Mouse (Mus musculus): ENCODE measurements around the gene Dusp2. TPM values are rescaled to one million over a fixed set of nuclear protein-coding genes. Genes with fewer than 3 reads are reported as not detected.
A peak's percentile ranks its signal among the peaks of the same experiment; 100 is the strongest.

The Dusp2 gene
- total and polyA plus RNA-seq, 3 experiments = 0.11 TPM; not detected in 2

DNA sequence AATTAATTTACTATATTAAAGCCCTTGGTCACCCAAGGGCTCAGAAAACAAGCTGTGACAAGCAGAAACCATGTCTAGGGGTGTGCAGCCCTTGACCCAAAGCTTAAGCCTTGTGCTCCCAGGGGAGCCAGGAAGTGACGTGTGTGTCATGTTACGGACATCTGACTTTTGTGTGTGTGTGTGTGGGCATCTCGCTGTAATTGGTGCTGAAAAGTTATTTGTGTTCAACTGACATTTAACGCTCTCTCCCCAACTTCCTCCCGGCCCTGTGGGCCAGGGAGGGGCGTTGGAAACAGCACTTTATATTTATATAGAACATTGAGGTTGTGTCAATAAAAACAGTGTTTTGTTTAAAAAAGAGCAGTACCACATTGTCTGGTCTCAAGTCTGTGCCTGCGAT is 2.1 kb downstream of the Dusp2 start:
- TF ChIP-seq POLR2AphosphoS5 (IDR thresholded peaks at IDR 0.05; ENCODE audit: insufficient replicate concordance, low read depth, low read length) (no peak), TAL1 (conservative IDR thresholded peaks at IDR 0.05; ENCODE audit: low read depth, low read length) (no peak), GATA1 (IDR thresholded peaks at IDR 0.05; ENCODE audit: borderline replicate concordance, low read length) (no peak), GATA2 (IDR thresholded peaks at IDR 0.05; ENCODE audit: borderline replicate concordance, low read depth, low read length) (no peak), CTCF (IDR thresholded peaks at IDR 0.05; ENCODE audit: low read depth, low read length) (no peak)
- ATAC-seq (ENCODE audit: extremely low read depth, insufficient number of reproducible peaks, low FRiP score, poor library complexity, severe bottlenecking) (no peak), DNase-seq (ENCODE audit: low spot score) (no peak)
- Histone ChIP-seq H3K4me3 (ENCODE audit: low read depth, low read length) (no peak overlapping the region), H3K36me3 (replicated peaks) (no peaks in the 10 kb centered on the region), H3K9me3 (replicated peaks) (peaks cover 6% of the 10 kb centered on the region), H3K4me1 (ENCODE audit: insufficient read depth, low read depth, low read length) (peaks cover 12% of the 10 kb centered on the region), H3K27me3 (ENCODE audit: insufficient read depth, low read length) (peaks cover 47% of the 10 kb centered on the region)

- no peak within 1 kb of the TSS for H3K4me3 ChIP-seq (ENCODE audit: low read depth, low read length)
- DNase-seq (ENCODE audit: low spot score) = no peak
- H3K4me1 ChIP-seq (ENCODE audit: insufficient read depth, low read depth, low read length) = peaks cover 12% of the 10 kb centered on the region
- no peak for TF ChIP-seq POLR2AphosphoS5 (IDR thresholded peaks at IDR 0.05; ENCODE audit: insufficient replicate concordance, low read depth, low read length)
- no peak for TF ChIP-seq GATA1 (IDR thresholded peaks at IDR 0.05; ENCODE audit: borderline replicate concordance, low read length)
- TF ChIP-seq TAL1 (conservative IDR thresholded peaks at IDR 0.05; ENCODE audit: low read depth, low read length) = no peak
- no peak for TF ChIP-seq GATA2 (IDR thresholded peaks at IDR 0.05; ENCODE audit: borderline replicate concordance, low read depth, low read length)
- TF ChIP-seq CTCF (IDR thresholded peaks at IDR 0.05; ENCODE audit: low read depth, low read length) = no peak
- H3K9me3 ChIP-seq (replicated peaks) = peaks cover 6% of the 10 kb centered on the region
- peaks cover 48% of the 10 kb centered on the region for H3K27me3 ChIP-seq (ENCODE audit: insufficient read depth, low read length)
- no peak for ATAC-seq (ENCODE audit: extremely low read depth, insufficient number of reproducible peaks, low FRiP score, poor library complexity, severe bottlenecking)
- no peaks in the 10 kb centered on the region for H3K36me3 ChIP-seq (replicated peaks)
These were observed 2.5 kb downstream of the Dusp2 start, which contains the start of gene Astl for GRCm38 (mm10) chr2:127338416-127338815. TSS of gene Astl (plus strand) at chr2:127338639.

GRCm38 (mm10) chr2:127338833-127339232 is 2.9 kb downstream of the Dusp2 start:
- Histone ChIP-seq H3K4me3 (ENCODE audit: low read depth, low read length) (no peak overlapping the region), H3K9me3 (replicated peaks) (peaks cover 6% of the 10 kb centered on the region), H3K4me1 (ENCODE audit: insufficient read depth, low read depth, low read length) (peaks cover 12% of the 10 kb centered on the region), H3K27me3 (ENCODE audit: insufficient read depth, low read length) (peaks cover 49% of the 10 kb centered on the region), H3K36me3 (replicated peaks) (no peaks in the 10 kb centered on the region)
- DNase-seq (ENCODE audit: low spot score) (no peak), ATAC-seq (ENCODE audit: extremely low read depth, insufficient number of reproducible peaks, low FRiP score, poor library complexity, severe bottlenecking) (no peak)
- TF ChIP-seq GATA1 (IDR thresholded peaks at IDR 0.05; ENCODE audit: borderline replicate concordance, low read length) (no peak), GATA2 (IDR thresholded peaks at IDR 0.05; ENCODE audit: borderline replicate concordance, low read depth, low read length) (no peak), TAL1 (conservative IDR thresholded peaks at IDR 0.05; ENCODE audit: low read depth, low read length) (no peak), POLR2AphosphoS5 (IDR thresholded peaks at IDR 0.05; ENCODE audit: insufficient replicate concordance, low read depth, low read length) (no peak), CTCF (IDR thresholded peaks at IDR 0.05; ENCODE audit: low read depth, low read length) (no peak)

DNA sequence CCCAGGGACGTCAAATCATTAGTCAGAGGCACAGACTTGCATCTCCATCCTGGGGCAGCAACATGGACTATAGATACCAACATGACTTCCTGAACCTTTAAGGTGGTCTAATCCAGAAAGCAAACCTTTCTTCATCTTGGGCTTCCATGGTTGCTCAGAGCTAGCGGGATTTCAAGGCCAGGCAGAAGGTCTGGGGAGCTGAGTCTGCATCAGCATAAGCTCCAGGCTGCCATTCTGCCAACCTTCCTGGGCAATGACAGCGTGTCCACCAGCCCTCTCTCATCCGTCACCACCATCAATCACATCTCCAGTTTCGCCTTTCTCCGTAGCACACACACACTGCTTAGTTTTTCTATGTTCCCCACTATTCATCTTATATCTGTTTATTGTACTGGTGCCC is 3.3 kb downstream of the Dusp2 start:
- ATAC-seq (ENCODE audit: extremely low read depth, insufficient number of reproducible peaks, low FRiP score, poor library complexity, severe bottlenecking) (no peak), DNase-seq (ENCODE audit: low spot score) (no peak)
- Histone ChIP-seq H3K27me3 (ENCODE audit: insufficient read depth, low read length) (peaks cover 46% of the 10 kb centered on the region), H3K4me1 (ENCODE audit: insufficient read depth, low read depth, low read length) (peaks cover 10% of the 10 kb centered on the region), H3K9me3 (replicated peaks) (peaks cover 6% of the 10 kb centered on the region), H3K4me3 (ENCODE audit: low read depth, low read length) (no peak overlapping the region), H3K36me3 (replicated peaks) (no peaks in the 10 kb centered on the region)
- no peak for TF ChIP-seq GATA2 (IDR thresholded peaks at IDR 0.05; ENCODE audit: borderline replicate concordance, low read depth, low read length)
- TF ChIP-seq TAL1 (conservative IDR thresholded peaks at IDR 0.05; ENCODE audit: low read depth, low read length) = no peak
- TF ChIP-seq GATA1 (IDR thresholded peaks at IDR 0.05; ENCODE audit: borderline replicate concordance, low read length) = no peak
- TF ChIP-seq POLR2AphosphoS5 (IDR thresholded peaks at IDR 0.05; ENCODE audit: insufficient replicate concordance, low read depth, low read length) = no peak
- no peak for TF ChIP-seq CTCF (IDR thresholded peaks at IDR 0.05; ENCODE audit: low read depth, low read length)

GRCm38 (mm10) chr2:127341159-127341558 is 5.2 kb downstream of the Dusp2 start:
- H3K4me3 ChIP-seq (ENCODE audit: low read depth, low read length) = no peak overlapping the region
- no peaks in the 10 kb centered on the region; the same call in 1 of the 2 replicates for H3K4me1 ChIP-seq (ENCODE audit: insufficient read depth, low read depth, low read length)
- DNase-seq (ENCODE audit: low spot score) (peak; percentile 42), ATAC-seq (ENCODE audit: extremely low read depth, insufficient number of reproducible peaks, low FRiP score, poor library complexity, severe bottlenecking) (no peak)
- peaks cover 41% of the 10 kb centered on the region for H3K27me3 ChIP-seq (ENCODE audit: insufficient read depth, low read length)
- H3K9me3 ChIP-seq (replicated peaks) = peaks cover 4% of the 10 kb centered on the region
- H3K36me3 ChIP-seq (replicated peaks) = no peaks in the 10 kb centered on the region
- no peak for TF ChIP-seq GATA2 (IDR thresholded peaks at IDR 0.05; ENCODE audit: borderline replicate concordance, low read depth, low read length)
- TF ChIP-seq GATA1 (IDR thresholded peaks at IDR 0.05; ENCODE audit: borderline replicate concordance, low read length) = no peak
- TF ChIP-seq CTCF (IDR thresholded peaks at IDR 0.05; ENCODE audit: low read depth, low read length) = peak; percentile 93

GRCm38 (mm10) chr2:127346334-127346733 is 10.4 kb downstream of the Dusp2 start:
- peaks cover 52% of the 10 kb centered on the region for H3K27me3 ChIP-seq (ENCODE audit: insufficient read depth, low read length)

More at GRCm38 (mm10) chr2:127346334-127346733, 10.4 kb downstream of the Dusp2 start:
- TF ChIP-seq GATA1 (IDR thresholded peaks at IDR 0.05; ENCODE audit: borderline replicate concordance, low read length) = no peak
- no peak for TF ChIP-seq CTCF (IDR thresholded peaks at IDR 0.05; ENCODE audit: low read depth, low read length)
- no peak for TF ChIP-seq TAL1 (conservative IDR thresholded peaks at IDR 0.05; ENCODE audit: low read depth, low read length)
- no peak for TF ChIP-seq GATA2 (IDR thresholded peaks at IDR 0.05; ENCODE audit: borderline replicate concordance, low read depth, low read length)
- no peak for TF ChIP-seq POLR2AphosphoS5 (IDR thresholded peaks at IDR 0.05; ENCODE audit: insufficient replicate concordance, low read depth, low read length)
- no peak overlapping the region for H3K4me3 ChIP-seq (ENCODE audit: low read depth, low read length)
- ATAC-seq (ENCODE audit: extremely low read depth, insufficient number of reproducible peaks, low FRiP score, poor library complexity, severe bottlenecking) (no peak), DNase-seq (ENCODE audit: low spot score) (no peak)
- no peaks in the 10 kb centered on the region for H3K36me3 ChIP-seq (replicated peaks)
- H3K9me3 ChIP-seq (replicated peaks) = no peaks in the 10 kb centered on the region
- H3K4me1 ChIP-seq (ENCODE audit: insufficient read depth, low read depth, low read length) = no peaks in the 10 kb centered on the region
